Mouse (Mus musculus) liver, postnatal 0 days (tissue): ENCODE data around the gene Chic2. TPM values are rescaled to one million over a fixed set of nuclear protein-coding genes. Genes with fewer than 3 reads are reported as not detected.

Experiments used
- ATAC-seq: fragments of 200-750 bp; cut with Nextera tagmentation; 2 replicates; pipeline ENCODE4 v1.8.0; 2017; ENCODE audit warnings: mild to moderate bottlenecking, moderate library complexity
- DNase-seq: peaks from one replicate; pipeline ENCODE4 v3.0.0-alpha.2; 2016
- H3K27ac ChIP-seq: fragments of 300-500 bp; sonication (generic); 2 replicates; pipeline ENCODE4 v1.5.1; 2014; ENCODE audit warnings: antibody characterized with exemption, moderate library complexity, mild to moderate bottlenecking, low read depth
- H3K27me3 ChIP-seq: fragments of 300-500 bp; sonication (generic); 2 replicates; pipeline ENCODE4 v1.6.1; 2014; ENCODE audit warnings: low read length, control low read depth, mixed read lengths; ENCODE audit not compliant: insufficient read depth
- H3K36me3 ChIP-seq: fragments of 300-500 bp; sonication (generic); replicated peaks from 2 replicates; pipeline ENCODE4 v1.6.1; 2014; ENCODE audit warnings: mild to moderate bottlenecking, control low read depth, low read length, moderate library complexity, mixed read lengths; ENCODE audit not compliant: insufficient read depth
- H3K4me1 ChIP-seq: fragments of 300-500 bp; sonication (generic); 2 replicates; pipeline ENCODE4 v1.6.1; 2014; ENCODE audit warnings: antibody characterized with exemption, mild to moderate bottlenecking, control low read depth; ENCODE audit not compliant: insufficient read depth
- H3K4me2 ChIP-seq: fragments of 300-500 bp; sonication (generic); 2 replicates; pipeline ENCODE4 v1.6.1; 2014; ENCODE audit warnings: low read depth, mild to moderate bottlenecking, low read length, moderate library complexity, mixed read lengths
- H3K4me3 ChIP-seq: fragments of 300-500 bp; sonication (generic); 2 replicates; pipeline ENCODE4 v1.5.1; 2014; ENCODE audit warnings: low read depth, low read length
- H3K9ac ChIP-seq: fragments of 300-500 bp; sonication (generic); replicated peaks from 2 replicates; pipeline ENCODE4 v1.6.1; 2014; ENCODE audit warnings: mild to moderate bottlenecking, moderate library complexity
- H3K9me3 ChIP-seq: fragments of 300-500 bp; sonication (generic); 2 replicates; pipeline ENCODE4 v1.6.1; 2016; ENCODE audit warnings: mild to moderate bottlenecking, control low read depth, low read length, mixed read lengths
- CTCF ChIP-seq: sonication (generic); IDR thresholded peaks from 2 replicates; pipeline ENCODE4 v1.5.1; 2016; ENCODE audit warnings: antibody characterized with exemption, low read depth
- EP300 ChIP-seq: IDR thresholded peaks from 2 replicates; pipeline ENCODE4 v1.6.1; 2016; ENCODE audit warnings: antibody characterized with exemption, low read depth, mild to moderate bottlenecking
- WGBS: fragments of 180-500 bp; shearing (Covaris S2); extraction: QIAGEN DNeasy Blood & Tissue Kit; methylation state at CpG from one replicate; pipeline ENCODE4 v1.1.7; 2014; ENCODE audit not compliant: insufficient replicate concordance; 5-methylcytosine and 5-hydroxymethylcytosine counted together
- polyA plus RNA-seq: library from polyadenylated mRNA; unstranded; fragments of >200 nt; fragmentation: Nextera tagmentation; extraction: Ambion mirVana; gene quantifications from 2 replicates; pipeline ENCODE4 v1.2.1, GENCODE M21; 2015

The Chic2 gene
- polyA plus RNA-seq, 1 experiment from 2014 or later, result 27.8 TPM

DNA sequence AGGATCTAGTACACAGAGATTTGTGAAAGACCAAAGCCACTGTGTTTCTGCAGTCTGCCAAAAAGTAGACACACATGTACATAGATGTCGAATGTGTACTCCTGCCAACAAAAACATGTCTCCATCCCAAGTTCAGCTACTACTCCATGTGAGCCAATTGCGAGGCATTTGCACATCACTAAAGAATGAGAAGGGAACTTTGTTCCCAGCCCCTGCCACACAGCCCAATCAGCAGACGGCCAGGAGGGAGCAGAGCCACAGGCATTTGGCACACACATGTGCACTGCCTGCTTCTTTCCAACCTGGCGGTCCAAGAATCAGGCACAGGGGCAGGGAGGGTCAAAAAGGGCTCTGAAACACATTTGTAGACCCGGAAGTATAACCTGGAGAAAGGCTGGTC is 81.8 kb downstream of the Chic2 start:
- H3K4me3 ChIP-seq, result no peak overlapping the region
- H3K9ac ChIP-seq, result no peak overlapping the region
- no peak overlapping the region for H3K4me2 ChIP-seq
- TF ChIP-seq EP300 (no peak), CTCF (no peak)
- ATAC-seq, result no peak
- H3K27ac ChIP-seq, result no peak overlapping the region
- H3K36me3 ChIP-seq, result no peaks in the 10 kb centered on the region
- no peaks in the 10 kb centered on the region for H3K9me3 ChIP-seq
- DNase-seq, result no peak
- no peaks in the 10 kb centered on the region for H3K27me3 ChIP-seq
- WGBS, result 60% methylated on average over 5 of the region's 5 CpGs
- no peaks in the 10 kb centered on the region for H3K4me1 ChIP-seq

DNA sequence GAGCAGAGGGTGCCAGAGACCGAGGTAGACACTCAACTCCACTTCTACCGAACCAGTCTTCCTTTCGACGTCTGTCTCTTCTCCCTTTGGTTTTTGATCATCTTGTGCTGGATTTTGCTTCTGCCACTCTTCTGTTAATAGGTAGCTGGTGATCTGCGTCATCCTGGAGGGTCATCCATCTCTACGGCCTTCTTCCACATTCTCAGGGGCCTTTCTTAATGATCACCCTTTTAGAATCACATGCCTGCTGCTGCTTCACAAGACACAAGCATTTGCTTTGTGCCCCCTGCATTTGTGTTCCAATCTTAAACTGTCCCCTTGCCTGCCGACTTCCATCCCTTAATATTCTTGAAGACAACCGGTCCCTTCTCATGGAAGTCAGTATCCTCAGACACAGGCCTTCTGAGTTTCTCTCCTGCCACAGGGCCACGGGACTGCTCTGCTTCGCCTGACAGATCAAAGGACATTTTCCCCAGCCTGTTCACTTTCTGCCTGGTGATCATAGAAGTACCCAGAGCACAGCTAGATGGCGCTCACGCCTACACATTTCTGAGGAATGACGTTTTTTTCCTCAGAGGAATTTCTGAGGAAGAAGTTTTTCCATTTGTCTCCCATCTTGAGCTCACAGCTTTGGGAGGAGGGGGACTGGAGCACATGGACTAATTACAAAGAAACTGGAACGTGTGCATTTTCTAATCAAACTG is 83.6 kb downstream of the Chic2 start:
- Histone ChIP-seq H3K27me3 (0 out of 2 replicates have a peak, but pooled peaks cover 4% of the 10 kb centered on the region), H3K4me1 (peaks cover 3% of the 10 kb centered on the region; the same call in 1 of the 2 replicates), H3K36me3 (no peaks in the 10 kb centered on the region), H3K4me2 (no peak overlapping the region), H3K9ac (no peak overlapping the region), H3K27ac (no peak overlapping the region), H3K4me3 (no peak overlapping the region), H3K9me3 (no peaks in the 10 kb centered on the region)
- TF ChIP-seq CTCF (peak; percentile 77), EP300 (no peak)
- WGBS, result 36% methylated on average over 14 of the region's 14 CpGs
- no peak for ATAC-seq
- peak; percentile 62 for DNase-seq

DNA sequence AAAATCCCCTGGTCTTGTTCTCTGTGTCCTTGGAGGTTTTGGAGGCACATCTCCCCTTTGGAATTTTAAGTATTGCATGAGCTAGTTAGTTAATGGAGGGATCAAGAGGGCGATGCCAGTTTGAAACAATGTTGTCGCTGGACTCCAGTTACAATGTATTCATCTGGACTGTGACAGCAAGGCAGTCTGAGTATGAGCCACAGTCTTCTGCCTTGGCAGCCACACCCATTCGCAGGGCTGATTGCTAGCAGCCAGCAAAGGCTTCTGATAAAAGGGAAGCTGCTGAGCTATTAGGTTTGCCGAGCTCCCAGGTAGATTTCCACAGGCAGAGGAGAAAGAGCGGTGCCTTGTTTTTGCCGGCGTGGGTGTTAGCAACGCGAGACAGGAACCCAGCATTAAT is 84.3 kb downstream of the Chic2 start:
- Histone ChIP-seq H3K36me3 (no peaks in the 10 kb centered on the region), H3K27me3 (0 out of 2 replicates have a peak, but pooled peaks cover 4% of the 10 kb centered on the region), H3K9ac (no peak overlapping the region), H3K27ac (no peak overlapping the region), H3K9me3 (no peaks in the 10 kb centered on the region), H3K4me2 (no peak overlapping the region), H3K4me1 (peaks cover 3% of the 10 kb centered on the region; the same call in 1 of the 2 replicates), H3K4me3 (no peak overlapping the region)
- ATAC-seq (no peak), DNase-seq (no peak)
- 51% methylated on average over 9 of the region's 9 CpGs for WGBS
- TF ChIP-seq EP300 (no peak), CTCF (no peak)

GRCm38 (mm10) chr5:74957293-74958076 is 87.1 kb downstream of the Chic2 start:
- DNase-seq (no peak), ATAC-seq (no peak)
- no peak overlapping the region for H3K4me2 ChIP-seq
- no peak overlapping the region for H3K27ac ChIP-seq
- H3K27me3 ChIP-seq, result 0 out of 2 replicates have a peak, but pooled peaks cover 4% of the 10 kb centered on the region
- no peaks in the 10 kb centered on the region for H3K36me3 ChIP-seq
- TF ChIP-seq CTCF (no peak), EP300 (no peak)
- no peak overlapping the region for H3K9ac ChIP-seq
- 32% methylated on average over 10 of the region's 10 CpGs for WGBS
- H3K4me1 ChIP-seq, result peaks cover 3% of the 10 kb centered on the region; the same call in 1 of the 2 replicates
- no peaks in the 10 kb centered on the region for H3K9me3 ChIP-seq
- H3K4me3 ChIP-seq, result no peak overlapping the region

- Histone ChIP-seq H3K27me3 (peaks cover 6% of the 10 kb centered on the region; the same call in 1 of the 2 replicates), H3K9ac (no peak overlapping the region), H3K27ac (no peak overlapping the region), H3K4me2 (no peak overlapping the region), H3K9me3 (no peaks in the 10 kb centered on the region), H3K4me1 (peaks cover 3% of the 10 kb centered on the region; the same call in 1 of the 2 replicates), H3K4me3 (no peak overlapping the region), H3K36me3 (no peaks in the 10 kb centered on the region)
- TF ChIP-seq EP300 (no peak), CTCF (no peak)
- no peak for ATAC-seq
- DNase-seq, result no peak
- 32% methylated on average over 9 of the region's 9 CpGs for WGBS
Observed at GRCm38 (mm10) chr5:74956335-74956734, 88.2 kb downstream of the Chic2 start.

DNA sequence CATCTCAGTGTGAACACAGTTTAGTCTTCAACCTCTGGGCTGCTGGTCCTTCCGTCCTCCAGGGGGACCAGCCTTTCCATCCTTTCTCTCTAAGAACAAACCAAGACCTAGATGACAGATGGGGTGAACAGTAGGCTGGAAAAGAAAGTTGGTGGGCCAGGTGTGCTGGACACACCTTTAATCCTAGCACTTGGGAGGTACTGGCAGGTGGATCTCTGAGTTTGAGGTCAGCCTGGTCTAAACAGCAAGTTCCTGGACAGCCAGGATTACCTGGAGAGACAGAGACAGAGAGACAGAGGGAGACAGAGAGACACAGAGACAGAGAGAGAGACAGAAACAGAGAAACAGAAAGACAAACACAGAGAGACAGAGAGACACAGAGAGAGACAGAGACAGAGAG is 89.0 kb downstream of the Chic2 start:
- no peak overlapping the region for H3K4me2 ChIP-seq
- H3K27ac ChIP-seq, result no peak overlapping the region
- no peak for DNase-seq
- H3K9ac ChIP-seq, result no peak overlapping the region
- peaks cover 6% of the 10 kb centered on the region; the same call in 1 of the 2 replicates for H3K27me3 ChIP-seq
- ATAC-seq, result no peak
- no peaks in the 10 kb centered on the region for H3K36me3 ChIP-seq
- no peak overlapping the region for H3K4me3 ChIP-seq
- peaks cover 3% of the 10 kb centered on the region; the same call in 1 of the 2 replicates for H3K4me1 ChIP-seq
- no peak for TF ChIP-seq EP300
- no peaks in the 10 kb centered on the region for H3K9me3 ChIP-seq
- WGBS, result 77% methylated on average over 1 of the region's 1 CpGs
